Mouse (Mus musculus): ENCODE measurements around the gene Pde6h.

DNA sequence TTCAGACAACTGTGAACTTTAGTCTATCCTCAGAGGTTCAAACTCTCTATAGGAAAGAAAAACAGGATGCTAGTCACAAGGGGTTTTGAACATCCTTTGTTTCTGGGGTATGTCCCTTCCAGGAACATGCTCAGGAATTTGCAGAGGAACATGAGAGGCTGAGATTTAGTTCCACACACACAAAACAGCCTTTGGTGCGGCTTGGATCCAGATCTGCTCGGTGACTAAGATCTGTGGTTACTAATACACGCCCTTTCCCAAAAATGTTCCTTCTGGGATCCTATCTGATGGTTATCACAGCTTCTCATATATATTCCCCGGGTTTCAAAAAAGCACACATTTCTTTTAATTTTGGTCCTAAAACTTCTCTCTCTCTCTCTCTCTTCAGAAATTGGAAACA lies 25.8 kb upstream of the Pde6h start:
- TF ChIP-seq CTCF (IDR thresholded peaks at IDR 0.05; ENCODE audit: borderline replicate concordance, insufficient read depth, low read depth, low read length) (no peak), POLR2A (IDR thresholded peaks at IDR 0.05; ENCODE audit: borderline replicate concordance, insufficient read depth, low read length) (no peak)

All from cerebellum, adult 2 months (tissue).